Mouse (Mus musculus) E14TG2a.4 (cell line): ENCODE results near the gene Pyroxd1.
"Not testable (repeated sequence)": the region's sequence is repeated elsewhere in the genome, so short reads cannot be mapped to it uniquely, and the experiment has no call there.

Experiments used
- H3K27me3 ChIP-seq: 2 replicates; pipeline ENCODE4 v1.6.1; 2014; ENCODE audit warnings: low read length, control low read depth; ENCODE audit not compliant: insufficient read depth
- H3K36me3 ChIP-seq: 2 replicates; pipeline ENCODE4 v1.6.1; 2014; ENCODE audit warnings: low read length, control low read depth; ENCODE audit not compliant: insufficient read depth
- H3K4me1 ChIP-seq: replicated peaks from 2 replicates; pipeline ENCODE4 v1.6.1; 2014; ENCODE audit warnings: low read depth, low read length, control low read depth
- H3K4me3 ChIP-seq: replicated peaks from 2 replicates; pipeline ENCODE4 v1.5.1; 2014; ENCODE audit warnings: mild to moderate bottlenecking, low read length
- H3K9me3 ChIP-seq: 2 replicates; pipeline ENCODE4 v1.6.1; 2014; ENCODE audit warnings: low read length, control low read depth
- CTCF ChIP-seq: conservative IDR thresholded peaks from 2 replicates; pipeline ENCODE4 v1.5.1; 2014; ENCODE audit warnings: low read length
- NANOG ChIP-seq: IDR thresholded peaks from 2 replicates; pipeline ENCODE4 v1.6.1; 2014; ENCODE audit warnings: borderline replicate concordance, low read length, mixed read lengths
- POU5F1 ChIP-seq: IDR thresholded peaks from 2 replicates; pipeline ENCODE4 v1.6.1; 2014; ENCODE audit warnings: low read length, borderline replicate concordance

Pyroxd1 gene

DNA sequence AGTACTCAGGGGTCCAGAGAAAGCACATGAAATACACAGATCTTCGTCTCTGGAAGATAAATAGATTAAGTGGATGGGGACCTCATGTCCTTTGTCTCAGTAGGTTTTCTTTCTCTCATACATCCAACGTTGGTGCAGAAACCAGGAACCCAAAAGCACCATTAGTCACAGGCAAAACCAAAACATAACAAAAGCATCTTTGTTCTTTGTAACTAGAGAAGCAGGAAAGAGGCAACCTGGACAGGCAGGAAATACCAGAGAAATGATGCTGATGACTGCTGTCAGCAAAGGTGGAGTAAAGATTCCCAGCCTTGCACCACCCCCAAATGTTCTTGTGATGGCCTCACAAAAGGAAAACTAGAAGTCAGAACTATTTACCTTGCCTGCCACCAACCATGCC is 5.9 kb upstream of the Pyroxd1 start:
- Histone ChIP-seq H3K36me3 (no peaks in the 10 kb centered on the region), H3K27me3 (no peaks in the 10 kb centered on the region), H3K9me3 (no peaks in the 10 kb centered on the region), H3K4me1 (no peaks in the 10 kb centered on the region), H3K4me3 (no peak overlapping the region)
- TF ChIP-seq NANOG: no peak
- no peak for TF ChIP-seq POU5F1
- no peak for TF ChIP-seq CTCF

DNA sequence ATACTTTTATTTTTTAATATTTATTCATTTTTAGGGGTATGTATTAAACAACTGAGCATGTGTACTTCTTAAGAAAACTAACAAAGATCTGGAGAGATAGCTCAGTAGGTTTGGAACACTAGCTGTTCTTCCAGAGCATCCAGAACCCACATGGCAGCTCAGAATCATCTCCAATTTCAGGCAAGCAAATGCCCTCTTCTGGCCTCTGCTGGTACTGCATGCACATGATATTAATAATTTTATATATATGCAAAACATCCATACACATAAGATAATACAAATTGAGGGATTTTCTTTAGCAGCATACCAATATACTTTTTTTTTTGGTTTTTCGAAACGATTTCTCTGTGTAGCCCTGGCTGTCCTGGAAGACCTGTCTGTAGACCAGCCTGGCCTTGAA is 1.9 kb upstream of the Pyroxd1 start:
- H3K36me3 ChIP-seq: peaks cover 2% of the 10 kb centered on the region; the same call in 1 of the 2 replicates
- H3K4me3 ChIP-seq: no peak overlapping the region
- H3K27me3 ChIP-seq: no peaks in the 10 kb centered on the region
- H3K9me3 ChIP-seq: no peaks in the 10 kb centered on the region
- H3K4me1 ChIP-seq: peaks cover 16% of the 10 kb centered on the region
- TF ChIP-seq NANOG (no peak), CTCF (peak; percentile 84)

DNA sequence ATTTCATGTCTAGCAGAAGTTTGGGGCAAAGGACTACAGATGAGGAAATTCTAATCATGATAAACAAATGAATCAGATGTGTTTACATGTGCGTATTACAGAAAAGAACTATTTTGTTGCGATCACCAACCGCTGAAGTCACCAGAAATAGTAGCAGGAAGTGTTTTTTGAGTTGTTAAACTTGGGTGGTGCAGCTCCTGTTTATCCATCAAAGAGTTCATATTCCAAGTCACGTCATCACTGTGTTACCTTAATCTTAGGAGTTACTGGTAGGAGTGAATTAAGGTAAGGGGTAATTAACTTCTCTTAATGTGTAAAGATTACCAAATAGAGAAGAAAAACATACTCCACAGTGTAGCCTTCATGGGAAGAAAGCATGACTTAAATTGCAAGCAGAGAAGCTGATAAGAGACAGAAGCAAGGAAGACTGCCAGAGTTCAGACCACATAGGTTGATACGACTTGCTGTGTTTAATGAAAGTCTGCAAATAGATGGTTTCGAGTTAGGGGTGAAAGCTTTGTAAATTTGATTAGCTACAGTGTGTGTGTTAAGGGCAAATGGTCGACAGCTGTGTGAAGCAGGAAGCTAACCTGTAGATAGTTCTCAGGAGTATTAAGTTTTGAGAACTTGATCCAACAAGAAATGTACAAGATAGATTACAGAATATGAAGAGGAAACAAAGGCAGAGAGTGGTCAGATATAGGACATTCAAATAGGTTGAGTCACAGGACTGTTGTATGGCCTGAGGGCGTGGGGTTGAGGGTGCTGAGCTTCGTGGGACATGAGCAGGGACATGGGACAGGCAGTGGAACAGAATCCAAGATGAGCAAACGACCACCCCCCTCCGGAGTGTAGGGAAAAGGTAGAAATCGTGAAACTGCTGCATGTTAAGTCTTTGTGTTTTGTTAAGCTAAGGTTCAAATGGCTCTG is 992 bp downstream of the Pyroxd1 start:
- peaks cover 28% of the 10 kb centered on the region for H3K36me3 ChIP-seq
- no peaks in the 10 kb centered on the region for H3K27me3 ChIP-seq
- TF ChIP-seq CTCF: no peak
- no peak for TF ChIP-seq POU5F1
- TF ChIP-seq NANOG: no peak
- H3K4me1 ChIP-seq: peaks cover 16% of the 10 kb centered on the region
- H3K9me3 ChIP-seq: no peaks in the 10 kb centered on the region
- peak overlapping the region; percentile 90 for H3K4me3 ChIP-seq

DNA sequence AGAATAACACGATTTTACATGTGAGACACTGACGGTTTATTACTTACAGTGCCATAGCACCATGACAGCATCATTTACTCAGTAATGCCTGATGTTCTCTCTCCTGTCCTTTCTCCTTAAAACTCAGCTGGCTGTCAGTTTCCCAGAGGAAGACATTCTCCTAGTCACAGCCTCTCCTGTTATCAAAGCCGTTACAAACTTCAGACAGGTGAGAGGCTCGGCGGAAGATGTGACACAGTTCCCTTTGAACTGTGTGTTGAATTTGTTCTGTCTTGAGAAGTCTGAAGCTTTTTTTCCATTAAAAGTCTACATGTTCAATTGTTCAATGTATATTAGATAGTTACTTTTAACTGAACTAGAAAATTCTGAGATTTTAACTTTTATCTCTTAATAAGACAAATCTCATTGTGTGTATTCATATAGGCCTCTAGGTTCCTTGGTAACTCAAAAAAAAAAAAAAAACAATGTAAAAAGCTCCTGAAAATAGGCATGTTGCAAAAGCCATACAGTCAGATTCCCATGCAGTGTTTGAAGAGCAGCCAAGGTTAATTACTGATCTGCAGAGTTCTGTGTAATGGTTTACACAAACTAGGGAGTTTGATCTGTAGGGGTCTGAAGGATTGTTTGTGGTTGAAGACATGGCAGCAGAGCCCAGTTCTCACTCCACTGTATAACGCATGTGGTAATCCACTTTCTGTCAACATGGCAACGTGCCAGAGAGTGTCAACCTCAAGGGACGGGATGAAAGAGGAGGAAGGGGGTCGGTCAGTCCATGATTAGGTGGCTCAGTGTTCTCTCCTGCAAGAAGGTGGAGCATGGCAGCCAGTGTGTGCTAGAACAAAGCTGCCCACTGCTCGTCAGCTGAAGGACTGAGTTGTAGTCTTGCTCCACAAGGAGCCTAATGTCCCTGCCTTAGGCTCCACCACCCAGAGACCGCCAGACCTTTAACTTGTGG is 2.3 kb downstream of the Pyroxd1 start:
- H3K36me3 ChIP-seq: peaks cover 40% of the 10 kb centered on the region
- H3K4me1 ChIP-seq: peaks cover 16% of the 10 kb centered on the region
- TF ChIP-seq NANOG (no peak), CTCF (no peak), POU5F1 (no peak)
- no peaks in the 10 kb centered on the region for H3K27me3 ChIP-seq
- H3K4me3 ChIP-seq: no peak overlapping the region
- no peaks in the 10 kb centered on the region for H3K9me3 ChIP-seq

DNA sequence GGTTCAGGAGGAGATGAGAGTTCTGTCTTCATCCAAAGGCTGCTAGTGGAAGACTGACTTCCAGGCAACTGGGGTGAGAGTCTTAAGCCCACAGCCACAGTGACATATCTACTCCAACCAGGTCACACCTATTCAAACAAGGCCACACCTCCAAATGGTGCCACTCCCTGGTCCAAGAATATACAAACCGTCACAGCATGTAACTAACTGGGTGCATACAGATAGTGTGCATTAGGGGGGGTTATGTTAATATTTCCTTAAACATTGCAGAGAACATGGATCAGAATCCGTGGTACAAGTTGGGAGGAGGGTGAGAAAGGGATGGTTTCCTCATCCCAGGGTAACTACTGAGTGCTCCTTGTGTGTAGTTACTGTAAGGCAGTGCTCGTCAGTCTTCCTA is 6.6 kb downstream of the Pyroxd1 start:
- peaks cover 67% of the 10 kb centered on the region for H3K36me3 ChIP-seq
- not testable (repeated sequence) for H3K9me3 ChIP-seq, H3K4me3 ChIP-seq, H3K27me3 ChIP-seq, H3K4me1 ChIP-seq

DNA sequence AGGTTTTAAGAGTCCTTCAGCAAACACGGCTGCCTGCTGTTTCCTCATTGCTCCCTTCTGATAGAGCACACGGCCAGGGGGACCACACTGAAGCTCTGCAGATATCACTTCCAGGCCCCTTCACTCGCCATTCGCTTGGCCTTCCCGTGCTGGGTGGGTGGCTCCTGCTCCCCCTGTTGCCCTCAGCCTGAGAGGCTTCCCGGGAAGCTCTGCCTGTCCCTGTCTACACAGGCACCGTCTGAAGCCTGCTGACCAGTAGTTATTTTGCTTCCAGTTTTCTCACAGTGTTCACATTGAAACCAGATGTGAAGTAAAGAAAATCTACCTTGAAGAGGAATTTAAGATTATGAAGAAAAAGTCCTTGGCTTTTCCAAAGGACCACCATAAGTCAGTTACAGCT is 11.7 kb downstream of the Pyroxd1 start:
- no peak overlapping the region for H3K4me3 ChIP-seq
- peaks cover 78% of the 10 kb centered on the region for H3K36me3 ChIP-seq
- no peaks in the 10 kb centered on the region for H3K9me3 ChIP-seq
- H3K27me3 ChIP-seq: no peaks in the 10 kb centered on the region
- no peaks in the 10 kb centered on the region for H3K4me1 ChIP-seq
- no peak for TF ChIP-seq POU5F1
- TF ChIP-seq NANOG: no peak
- TF ChIP-seq CTCF: no peak

DNA sequence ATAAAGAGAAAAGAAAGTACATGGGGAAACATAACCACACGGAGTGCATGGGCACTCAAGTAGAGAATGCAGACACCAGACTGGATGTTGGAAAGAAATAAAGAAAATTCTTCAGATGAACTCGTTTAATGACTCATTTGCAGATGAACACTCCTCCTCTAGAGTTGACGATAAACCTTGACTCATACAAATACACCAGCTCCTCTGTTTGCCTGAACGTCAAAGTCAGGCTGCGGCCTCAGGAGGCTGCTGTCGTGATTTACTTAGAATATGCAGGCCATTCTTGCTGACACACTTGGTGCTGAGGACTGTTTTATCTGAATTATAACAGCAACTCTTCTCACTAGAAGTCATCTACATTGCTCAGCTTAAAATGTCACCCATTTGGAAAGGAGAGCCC is 16.6 kb downstream of the Pyroxd1 start:
- 0 out of 2 replicates have a peak, but pooled peaks cover 3% of the 10 kb centered on the region for H3K4me1 ChIP-seq
- H3K27me3 ChIP-seq: no peaks in the 10 kb centered on the region
- H3K9me3 ChIP-seq: no peaks in the 10 kb centered on the region
- no peak for TF ChIP-seq CTCF
- no peak for TF ChIP-seq POU5F1
- no peak for TF ChIP-seq NANOG
- peaks cover 94% of the 10 kb centered on the region for H3K36me3 ChIP-seq
- H3K4me3 ChIP-seq: no peak overlapping the region

DNA sequence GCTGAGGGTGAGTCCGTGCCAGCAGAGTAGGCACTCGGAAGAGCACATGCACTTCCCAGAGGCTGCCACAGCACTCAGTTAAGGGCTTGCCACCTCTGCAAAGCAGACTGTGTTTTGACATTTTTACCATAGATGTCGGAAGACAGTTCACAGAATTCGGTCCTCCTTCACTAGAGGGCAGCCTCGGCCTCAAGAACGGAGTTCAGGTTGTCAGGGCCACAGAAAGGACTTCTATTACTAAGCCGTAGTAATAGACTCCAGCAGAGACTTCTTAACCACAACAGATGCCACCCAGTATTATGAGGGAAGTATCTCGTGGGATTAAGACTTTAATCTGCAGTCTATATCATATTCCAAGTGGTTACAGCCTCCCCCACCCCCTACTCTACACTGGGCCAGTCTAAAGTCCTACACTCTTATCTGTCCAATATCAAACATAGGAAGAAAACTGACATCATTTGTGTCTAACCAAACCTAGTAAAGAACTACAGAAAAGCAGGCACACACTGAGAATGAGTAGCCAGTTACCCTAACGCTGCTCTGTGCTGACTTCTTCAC is 17.6 kb downstream of the Pyroxd1 start:
- no peak for TF ChIP-seq CTCF
- TF ChIP-seq NANOG: no peak
- no peak for TF ChIP-seq POU5F1
- Histone ChIP-seq H3K36me3 (peaks cover 94% of the 10 kb centered on the region), H3K4me3 (no peak overlapping the region)

More for the DNA sequence above, 17.6 kb downstream of the Pyroxd1 start:
- Histone ChIP-seq H3K4me1 (0 out of 2 replicates have a peak, but pooled peaks cover 3% of the 10 kb centered on the region), H3K9me3 (no peaks in the 10 kb centered on the region), H3K27me3 (no peaks in the 10 kb centered on the region)
